Mouse (Mus musculus) natural killer cell, adult 2 months (primary cell): ENCODE data around the gene Fbxo42.
A peak's percentile ranks its signal among the peaks of the same experiment; 100 is the strongest.

Experiments used
- DNase-seq, 2 experiments: peaks; one replicate each; pipeline ENCODE4 v3.0.0; 2022; ENCODE audit warnings: low spot score in 2 of 2

Fbxo42 gene

DNA sequence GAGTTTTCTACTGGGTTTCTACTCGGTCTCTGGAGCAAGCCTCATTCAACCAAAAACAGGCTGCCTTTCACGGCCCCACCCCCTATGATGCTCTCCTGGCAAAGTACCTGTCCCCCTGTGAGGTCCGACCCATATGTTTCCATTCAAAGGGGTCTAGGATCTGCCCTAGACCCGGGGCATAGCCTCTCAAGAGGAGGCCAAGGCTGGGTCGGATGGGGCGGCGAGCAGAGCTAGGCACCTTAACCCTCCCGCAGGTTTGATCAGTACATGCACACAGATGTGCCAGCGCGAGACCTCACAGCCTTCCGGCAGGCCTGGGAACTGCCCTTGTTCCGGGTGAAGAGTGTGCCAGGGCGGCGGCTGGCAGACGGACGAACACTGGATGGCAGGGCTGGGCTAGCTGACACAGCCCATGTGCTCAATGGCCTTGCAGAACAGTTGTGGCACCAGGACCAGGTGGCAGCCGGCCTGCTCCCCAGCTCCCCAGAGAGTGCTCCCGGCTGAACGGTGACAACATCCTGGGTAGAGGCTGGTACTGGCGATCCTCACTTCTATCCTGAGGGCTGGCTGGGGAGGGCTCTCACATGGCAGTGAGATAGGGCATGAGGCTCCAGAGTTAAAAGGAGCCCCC lies 72.0 kb downstream of the Fbxo42 start:
- no peak for DNase-seq

DNA sequence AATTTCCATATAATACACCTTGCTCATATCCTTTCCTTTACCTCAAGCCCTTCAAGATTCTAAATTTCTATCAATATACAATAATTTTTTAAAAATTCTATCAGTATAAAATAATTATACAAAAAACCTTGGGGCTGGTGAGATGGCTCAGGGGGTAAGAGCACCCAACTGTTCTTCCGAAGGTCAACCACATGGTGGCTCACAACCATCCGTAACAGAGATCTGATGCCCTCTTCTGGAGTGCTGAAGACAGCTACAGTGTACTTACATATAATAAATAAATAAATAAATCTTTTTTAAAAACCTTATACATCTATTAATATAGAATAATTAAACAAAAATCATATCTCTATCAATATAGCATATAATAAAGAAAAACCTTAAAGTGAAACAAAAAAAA lies 74.1 kb downstream of the Fbxo42 start:
- DNase-seq, result no peak

DNA sequence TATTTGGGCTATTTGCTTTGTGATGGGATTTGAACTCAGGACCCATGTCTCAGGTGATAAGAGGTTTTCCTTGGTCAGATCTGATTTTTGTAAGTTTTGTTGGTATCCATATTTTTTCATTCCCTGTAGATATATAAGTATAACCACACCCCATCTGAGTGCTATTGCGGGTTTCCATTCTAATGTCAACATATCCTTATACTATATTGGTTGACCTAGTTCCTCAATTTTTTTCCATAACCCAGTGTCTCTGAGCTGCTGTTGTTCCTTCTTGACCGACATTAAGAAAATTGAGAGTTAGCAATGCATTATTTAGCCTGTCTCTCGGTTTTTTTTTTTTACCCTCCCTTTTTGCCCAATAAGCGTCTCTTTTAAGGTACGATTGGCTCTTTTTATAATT lies 75.0 kb downstream of the Fbxo42 start:
- DNase-seq, result no peak

DNA sequence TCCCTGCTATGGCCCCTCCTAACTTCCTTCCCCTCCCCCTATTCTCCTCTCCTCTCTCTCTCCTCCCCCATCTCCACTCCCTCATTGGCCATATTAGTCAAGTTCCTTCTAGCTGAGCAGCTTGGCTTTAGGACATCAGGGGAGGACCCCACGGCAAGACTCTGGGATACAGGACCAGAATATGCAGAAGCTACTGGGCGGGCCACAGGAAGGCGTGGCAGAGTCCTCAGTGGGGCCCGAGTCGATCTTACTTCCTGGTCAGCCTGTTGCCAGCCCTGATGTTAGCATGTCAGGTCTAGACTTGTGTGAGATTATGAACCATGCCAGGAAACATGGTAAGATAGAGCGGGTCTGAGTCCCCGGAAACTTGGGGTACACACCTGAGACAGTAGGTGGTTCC lies 81.0 kb downstream of the Fbxo42 start:
- no peak for DNase-seq

DNA sequence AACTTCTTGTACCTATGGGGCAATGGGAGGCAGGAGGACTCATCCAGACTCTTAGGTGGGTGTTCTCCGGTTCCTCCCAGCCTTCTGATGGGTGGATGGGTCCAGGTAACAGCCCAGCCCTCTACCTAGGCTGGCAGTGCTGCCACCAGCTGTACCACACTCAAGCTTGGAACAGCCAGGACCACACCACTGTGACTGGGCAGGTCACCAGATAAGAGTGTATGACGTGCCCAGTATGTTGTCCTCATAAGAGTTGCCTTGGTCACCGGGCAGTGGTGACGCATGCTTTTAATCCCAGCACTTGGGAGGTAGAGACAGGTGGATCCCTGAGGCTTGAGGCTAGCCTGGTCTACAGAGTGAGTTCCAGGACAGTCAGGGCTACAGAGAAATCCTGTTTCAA lies 85.5 kb downstream of the Fbxo42 start:
- DNase-seq, result no peak

DNA sequence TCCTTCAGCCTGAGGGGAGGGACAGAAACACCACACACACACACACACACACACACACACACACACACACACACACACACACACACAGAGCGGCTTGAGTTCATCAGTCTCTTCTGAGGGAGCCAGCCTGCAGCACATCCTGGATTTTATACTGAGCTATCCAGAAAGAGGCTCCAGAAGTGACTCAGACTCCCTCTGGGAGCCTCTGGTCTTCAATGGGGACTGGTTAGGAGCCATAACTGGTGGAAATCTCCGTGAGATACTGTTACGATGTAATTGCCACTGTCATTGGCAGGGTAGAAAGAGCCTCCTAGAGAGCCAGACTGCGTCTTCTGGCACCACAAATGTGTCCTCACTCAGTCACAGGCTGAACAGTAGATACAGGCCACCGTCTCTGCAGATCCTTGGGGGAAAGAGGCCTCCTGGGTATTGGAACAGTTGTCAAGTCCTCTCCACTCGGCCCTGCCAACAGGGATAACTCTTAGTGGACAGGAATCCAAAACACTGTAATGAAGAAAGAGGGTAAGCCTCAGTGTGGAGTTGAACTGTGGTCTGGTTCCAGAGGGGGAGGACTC lies 87.9 kb downstream of the Fbxo42 start:
- no peak for DNase-seq

DNA sequence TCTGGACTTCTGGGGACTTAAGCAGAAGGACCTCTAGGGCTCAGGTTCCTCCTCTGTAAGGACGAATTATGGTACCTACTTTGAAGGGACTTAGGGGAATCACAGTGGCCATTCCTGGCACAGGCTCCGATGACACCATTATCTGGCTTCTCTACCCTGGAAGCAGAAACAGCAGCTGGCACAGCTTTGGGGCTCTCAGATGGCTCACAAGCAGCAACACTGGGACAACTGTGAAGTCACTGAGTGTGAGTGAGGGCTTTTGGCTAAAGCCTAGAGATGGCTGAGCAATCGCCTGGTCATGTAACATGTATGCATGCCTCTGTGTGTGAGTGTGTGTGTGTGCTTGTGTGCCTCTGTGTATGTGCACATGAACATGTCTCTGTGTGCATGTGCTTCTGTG lies 89.1 kb downstream of the Fbxo42 start:
- DNase-seq, result no peak

DNA sequence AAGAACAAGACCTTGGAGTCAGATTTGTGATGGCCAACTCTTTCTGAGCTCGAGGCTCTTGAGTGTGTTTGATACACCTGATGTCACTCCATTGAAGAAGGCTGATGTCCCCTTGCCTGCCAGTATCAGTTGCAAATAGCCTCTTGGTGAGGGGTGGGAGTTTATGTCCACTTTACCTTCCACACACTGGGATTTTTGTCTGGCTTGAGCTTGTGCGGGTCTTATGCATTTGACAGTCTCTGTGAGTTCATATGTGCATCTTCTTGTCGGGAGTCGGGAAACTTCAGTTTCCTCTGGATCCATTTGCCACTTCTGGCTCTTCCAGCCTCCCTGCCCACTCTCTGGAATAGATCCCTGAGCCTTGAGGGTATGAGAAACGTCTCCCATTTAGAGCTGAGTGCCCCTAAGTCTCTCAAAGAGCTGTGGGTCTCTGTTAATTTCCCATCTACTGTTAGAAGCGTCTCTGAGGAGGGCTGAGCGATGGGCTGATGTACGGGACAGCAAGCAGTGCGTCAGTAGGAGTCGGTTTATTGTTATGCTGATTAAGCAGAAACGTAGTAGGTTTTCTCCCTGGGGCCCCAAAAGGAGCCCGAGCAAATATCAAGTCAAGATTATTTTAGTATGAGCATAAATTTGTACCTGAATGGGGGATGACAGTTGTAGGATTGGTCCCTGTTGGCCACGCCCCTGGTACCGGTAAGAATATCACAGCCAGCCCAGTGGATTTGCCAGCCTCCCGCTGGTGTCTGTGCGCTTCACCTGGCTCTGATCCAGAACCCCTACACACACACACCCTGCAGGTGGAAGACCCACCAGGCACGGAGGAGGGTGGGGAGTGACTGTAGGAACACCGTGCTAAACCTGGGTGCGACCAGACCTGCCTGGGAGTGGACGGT lies 91.0 kb downstream of the Fbxo42 start:
- no peak for DNase-seq

DNA sequence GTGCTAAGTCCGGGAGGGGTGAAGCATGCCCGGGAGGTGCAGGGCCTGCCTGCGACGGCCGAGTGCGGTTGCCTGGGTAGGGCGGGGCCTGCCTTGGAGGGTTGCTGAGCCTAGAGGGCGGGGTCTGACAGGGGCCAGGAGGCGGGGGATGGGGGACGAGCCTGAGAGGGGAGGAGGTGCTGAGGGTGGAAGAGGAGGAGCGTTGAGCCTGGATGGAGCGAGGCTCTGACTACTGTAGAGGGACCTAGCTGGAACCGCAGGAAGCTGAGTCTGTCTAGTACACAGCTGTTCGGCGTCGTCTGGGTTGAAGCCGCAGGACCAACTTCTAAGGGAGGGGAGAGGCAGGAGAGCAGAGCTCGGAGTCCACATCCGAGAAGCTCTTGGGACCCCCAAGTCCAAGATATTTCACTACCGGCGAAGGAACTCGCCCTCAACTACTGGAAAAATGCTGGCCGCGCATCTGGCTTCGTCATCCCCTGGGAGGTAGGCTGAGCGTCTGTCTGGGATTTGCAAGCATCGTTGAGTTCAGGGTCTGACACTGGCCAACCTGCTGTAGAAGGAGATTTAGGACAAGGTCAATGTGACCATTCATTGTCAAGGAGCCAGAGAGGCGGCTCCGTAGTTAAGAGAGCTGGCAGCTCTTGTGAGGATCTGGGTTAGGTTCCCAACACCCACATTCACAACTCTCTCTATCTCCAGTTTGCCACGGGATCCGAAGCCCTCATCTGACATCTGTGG lies 91.8 kb downstream of the Fbxo42 start, which contains the start of gene Arhgef19:
Gene Arhgef19, plus strand, starts transcription at position 112 of the 738 bp plus-strand sequence.
- peak; percentile 63 to 76 for DNase-seq

DNA sequence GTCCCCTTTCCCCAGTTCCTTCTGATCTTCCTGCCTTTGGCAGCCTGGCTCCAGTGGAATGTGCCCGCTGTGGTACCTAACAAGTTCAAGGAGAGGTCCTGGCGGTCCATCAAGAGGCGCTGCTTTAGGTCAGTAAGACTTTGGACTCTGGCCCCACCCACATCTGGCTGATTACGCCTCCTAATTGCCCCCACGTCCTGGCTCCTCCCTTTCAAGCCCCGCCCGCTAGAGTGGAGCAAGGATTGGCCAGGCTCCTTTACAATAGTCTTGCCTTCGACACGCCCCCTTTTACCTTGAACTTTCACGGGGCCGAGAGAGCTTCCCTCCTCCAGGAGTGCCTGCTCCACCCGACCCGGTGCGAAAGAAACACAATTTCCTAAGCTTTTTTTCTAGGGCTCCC lies 92.9 kb downstream of the Fbxo42 start:
- DNase-seq, result no peak

DNA sequence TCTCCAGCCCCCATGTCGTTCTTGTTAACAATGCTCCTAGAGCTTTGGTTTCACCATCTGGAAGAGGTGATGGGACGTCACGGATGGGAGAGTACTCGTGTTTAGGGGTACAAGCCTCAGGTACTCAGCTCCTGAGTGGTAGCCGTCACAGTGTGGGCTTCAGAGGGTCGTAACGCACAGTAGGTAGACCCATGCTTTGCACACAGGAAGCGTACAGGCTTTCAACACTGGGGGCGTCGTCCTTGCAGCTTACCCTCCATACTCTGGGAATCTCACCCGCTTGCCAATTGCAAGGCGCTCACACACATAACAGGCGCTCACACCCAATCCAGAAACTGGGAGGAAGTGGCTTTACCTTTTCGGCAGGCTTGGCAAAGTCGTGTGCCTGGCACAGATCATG lies 94.1 kb downstream of the Fbxo42 start:
- DNase-seq, result no peak

DNA sequence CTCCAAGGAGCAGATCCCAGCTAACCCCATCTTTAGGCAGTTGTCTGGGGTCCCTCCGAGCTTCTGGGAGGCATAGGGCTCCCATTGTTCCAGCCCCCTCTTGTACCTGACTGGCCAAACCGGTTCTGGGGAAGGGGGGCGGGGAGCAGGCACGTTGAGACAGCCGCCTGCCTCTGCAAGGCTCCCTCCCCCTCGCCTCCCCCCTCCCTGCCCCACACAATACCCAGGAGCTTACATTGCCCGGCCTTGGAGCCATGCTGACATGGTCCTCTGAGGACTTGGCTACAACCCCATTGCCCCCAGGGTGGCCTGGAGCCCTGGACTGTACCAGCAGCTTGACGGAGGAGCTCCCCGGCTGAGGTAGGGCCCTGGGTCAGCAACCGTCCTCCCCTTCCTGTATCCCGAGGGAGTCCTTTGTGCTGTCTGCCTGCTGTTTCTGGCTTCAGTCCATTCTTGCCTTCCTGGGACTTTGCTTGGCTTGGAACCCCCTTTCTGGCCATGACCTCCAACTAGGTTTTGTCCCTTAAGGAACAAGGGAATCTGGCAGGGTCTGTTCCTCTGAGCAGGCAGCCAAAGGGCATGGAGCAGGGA lies 95.0 kb downstream of the Fbxo42 start:
- DNase-seq, result no peak

DNA sequence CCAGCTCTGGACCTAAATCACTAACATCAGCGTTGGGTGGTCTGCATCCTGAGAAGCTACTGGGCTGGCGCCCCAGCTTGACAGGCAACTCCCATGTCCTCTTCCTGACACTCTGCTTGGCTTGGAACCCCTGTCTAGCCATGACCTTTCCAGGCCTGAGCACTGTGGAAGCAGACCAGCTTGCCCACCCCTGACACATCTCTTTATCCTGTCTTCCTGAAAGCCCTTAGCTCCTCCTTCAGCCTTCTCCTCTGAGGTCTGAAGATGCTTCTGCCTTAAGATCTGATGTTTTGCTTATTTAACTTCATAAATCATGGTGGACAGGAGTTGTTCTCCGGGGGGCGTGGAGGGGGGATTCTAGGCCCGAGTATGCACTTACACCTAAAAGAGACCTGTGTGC lies 95.9 kb downstream of the Fbxo42 start:
- DNase-seq, result no peak

DNA sequence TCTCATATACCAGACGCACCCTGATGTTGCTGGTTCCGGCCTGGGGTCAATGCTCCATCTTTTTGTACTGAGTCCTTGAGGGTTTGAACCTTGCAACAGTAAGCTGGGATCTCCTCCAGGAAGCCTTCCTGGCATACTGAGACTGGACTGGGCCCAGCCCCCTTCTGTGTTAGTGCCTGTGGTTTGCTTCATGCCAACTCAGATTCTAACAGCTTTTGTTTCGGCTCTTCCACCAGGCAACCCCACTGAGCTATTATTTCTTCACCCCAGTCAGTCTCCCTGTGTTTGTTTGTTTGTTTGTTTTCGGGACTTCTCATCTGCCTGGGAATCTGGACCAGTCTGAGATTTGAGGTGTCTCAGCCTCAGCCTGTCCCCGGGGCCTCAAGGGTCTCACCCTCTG lies 96.7 kb downstream of the Fbxo42 start:
- no peak for DNase-seq

DNA sequence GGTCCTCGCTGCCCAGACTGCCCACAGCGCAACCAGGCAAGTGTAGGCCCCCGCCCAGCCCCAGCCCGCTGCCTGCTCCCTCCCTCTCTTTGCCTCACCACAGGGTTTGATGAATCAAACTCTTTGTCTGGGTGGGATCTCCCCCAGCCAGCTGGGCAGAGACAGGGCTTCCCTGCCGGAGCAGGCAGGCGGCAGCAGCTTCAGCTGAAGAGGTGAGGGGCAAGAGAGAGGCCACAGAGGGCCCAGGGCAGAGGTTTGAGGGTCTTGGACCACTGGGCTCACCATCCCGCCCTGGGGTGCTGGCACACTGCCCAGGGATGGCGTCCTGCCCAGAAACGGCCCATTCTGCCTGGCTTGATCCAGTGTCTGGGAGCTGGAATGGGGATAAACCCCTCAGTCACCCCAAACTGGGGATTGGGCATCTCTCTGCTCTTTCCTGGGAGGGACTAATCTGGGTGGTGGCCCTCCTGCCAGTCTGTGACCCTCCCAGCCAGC lies 97.3 kb downstream of the Fbxo42 start:
- no peak for DNase-seq

DNA sequence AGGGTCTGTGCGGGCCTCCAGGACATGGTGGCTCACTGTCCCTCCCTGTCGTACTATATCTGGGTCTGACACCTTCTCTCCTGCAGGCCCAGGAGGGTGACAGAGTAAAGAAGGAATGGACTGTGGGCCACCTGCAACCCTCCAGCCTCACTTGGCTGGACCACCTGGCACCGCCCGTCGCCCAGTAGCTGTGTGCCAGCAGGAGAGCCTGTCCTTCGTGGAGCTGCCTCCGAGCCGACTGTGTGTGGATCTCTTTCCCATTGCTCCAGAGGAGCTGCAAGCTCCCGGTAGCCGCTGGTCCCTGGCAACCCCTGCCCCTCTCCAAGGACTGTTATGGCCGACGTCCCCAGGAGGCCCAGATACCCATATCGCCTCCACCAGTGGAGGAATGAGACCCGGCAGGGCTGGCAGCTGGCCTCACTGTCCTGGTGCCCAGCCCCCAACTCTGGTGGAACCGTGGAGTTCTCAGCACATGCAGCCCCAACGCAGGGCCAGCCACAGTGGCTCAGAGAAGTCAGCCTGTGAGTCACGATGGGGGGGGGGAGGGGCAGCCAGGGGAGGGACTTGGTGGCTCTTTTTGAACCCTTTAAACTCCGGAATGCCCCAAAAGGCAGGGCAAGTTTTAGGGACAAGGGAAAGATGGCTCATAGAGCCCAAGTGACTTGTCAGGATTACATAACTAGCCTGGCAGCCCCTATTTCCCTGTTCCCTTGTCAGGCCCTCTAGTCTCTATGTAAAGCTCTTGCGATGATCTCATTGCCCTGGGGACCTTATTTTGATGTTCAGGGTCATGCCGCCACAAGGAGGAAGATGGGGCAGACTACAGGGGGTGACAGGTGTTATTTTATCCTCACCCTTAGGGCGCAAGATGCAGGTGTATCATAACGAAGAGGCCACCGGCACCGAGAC lies 98.6 kb downstream of the Fbxo42 start:
- no peak for DNase-seq

DNA sequence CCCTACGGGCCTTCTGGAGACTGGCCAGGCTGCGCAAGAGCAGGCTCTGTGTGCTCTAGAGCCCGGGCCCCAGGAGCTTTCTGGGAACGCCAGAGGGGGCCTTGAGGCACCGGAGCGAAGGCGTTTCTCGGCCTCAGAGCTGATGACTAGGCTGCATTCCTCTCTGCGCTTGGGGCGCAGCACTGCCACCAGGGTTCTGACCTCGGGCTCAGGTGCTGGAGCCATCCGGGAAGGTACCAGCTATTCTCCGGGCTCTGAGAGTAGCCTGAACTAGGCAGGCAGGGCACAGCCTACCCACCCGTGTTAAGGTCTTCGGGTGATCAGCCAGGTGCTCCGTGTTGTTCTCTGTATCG lies 99.3 kb downstream of the Fbxo42 start:
- DNase-seq, result no peak

DNA sequence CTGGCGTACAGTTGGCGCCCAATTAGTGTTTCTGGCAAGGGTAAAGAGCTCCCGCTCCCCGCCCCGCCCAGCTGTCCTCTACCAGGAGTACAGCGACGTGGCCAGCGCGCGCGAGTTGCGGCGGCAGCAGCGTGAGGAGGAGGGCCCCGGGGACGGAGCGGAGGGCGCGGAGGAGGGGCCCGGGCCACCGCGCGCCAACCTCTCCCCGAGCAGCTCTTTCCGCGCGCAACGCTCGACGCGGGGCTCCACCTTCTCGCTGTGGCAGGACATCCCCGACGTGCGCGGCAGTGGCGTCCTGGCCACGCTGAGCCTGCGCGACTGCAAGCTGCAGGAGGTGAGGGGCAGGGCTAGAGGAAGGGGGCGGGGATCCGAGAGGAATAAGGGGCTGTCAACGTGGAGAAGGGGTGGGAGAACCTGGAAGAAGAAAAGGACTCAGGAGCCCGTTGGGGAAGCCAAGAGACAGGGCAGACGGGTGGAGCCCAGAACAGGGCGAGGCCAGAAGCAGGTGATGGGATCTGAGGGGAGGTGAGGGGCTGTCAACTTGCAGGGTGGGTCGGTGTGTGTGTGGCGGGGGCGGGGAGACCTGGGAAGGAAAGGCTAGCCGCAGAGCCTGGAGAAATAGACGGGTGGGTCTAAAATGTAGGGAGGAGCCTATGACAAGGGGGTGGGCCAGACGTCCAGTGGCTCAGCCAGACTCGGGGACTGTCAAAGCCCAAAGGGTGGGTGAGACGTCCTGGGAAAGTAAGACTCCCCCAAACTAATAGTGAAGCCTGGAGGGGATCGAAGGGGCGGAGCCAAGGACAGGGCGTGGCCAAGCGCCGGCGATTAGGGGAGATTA lies 100.3 kb downstream of the Fbxo42 start:
- DNase-seq, result no peak

DNA sequence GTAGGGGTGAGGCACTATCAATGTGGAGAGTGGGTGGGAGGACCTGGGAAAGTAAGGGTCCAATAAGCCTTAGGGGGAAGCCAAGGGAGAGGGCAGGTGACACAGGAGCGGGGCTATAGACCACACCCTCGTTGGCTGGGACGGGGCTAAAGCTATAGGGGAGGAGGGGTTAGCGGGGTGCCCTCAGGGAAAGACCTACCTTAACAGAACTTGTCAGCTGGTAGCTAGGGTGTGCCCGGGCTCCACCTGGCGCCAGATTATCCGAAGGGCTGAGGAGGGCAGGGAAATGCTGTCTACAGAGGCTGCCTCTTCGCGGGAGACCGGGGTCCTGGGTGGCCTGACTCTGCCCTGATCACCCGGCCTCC lies 100.9 kb downstream of the Fbxo42 start:
- DNase-seq, result no peak

DNA sequence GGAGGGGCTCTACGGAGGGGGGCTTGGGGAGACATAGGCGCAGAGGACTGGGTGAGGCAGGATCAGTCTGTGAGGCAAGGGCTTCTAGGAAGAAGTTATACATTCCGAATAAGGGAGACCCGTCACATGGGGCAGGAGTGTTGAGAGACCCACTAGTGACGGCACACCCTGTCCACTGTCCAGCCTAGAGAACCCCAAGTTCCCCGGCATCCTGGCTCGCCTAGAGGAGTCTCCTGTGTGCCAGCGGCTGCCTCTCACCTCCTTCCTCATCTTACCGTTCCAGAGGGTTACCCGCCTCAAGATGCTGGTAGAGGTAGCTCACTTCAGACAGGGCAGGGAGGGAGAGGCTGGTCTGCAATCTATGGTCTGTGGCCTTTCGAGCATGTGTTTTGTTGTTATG lies 101.7 kb downstream of the Fbxo42 start:
- no peak for DNase-seq
